Mouse (Mus musculus) forebrain, embryonic 13.5 days (tissue): ENCODE results near the gene Qpct. TPM values are rescaled to one million over a fixed set of nuclear protein-coding genes. Genes with fewer than 3 reads are reported as not detected.

Source experiments
- ATAC-seq: fragments of 200-750 bp; cut with Nextera tagmentation; 2 replicates; pipeline ENCODE4 v1.8.0; 2017
- H3K27ac ChIP-seq: fragments of 300-500 bp; sonication (generic); 2 replicates; pipeline ENCODE4 v1.5.1; 2015; ENCODE audit warnings: inconsistent platforms, mild to moderate bottlenecking, moderate library complexity
- H3K27me3 ChIP-seq: fragments of 300-500 bp; sonication (generic); 2 replicates; pipeline ENCODE4 v1.6.1; 2015; ENCODE audit warnings: mild to moderate bottlenecking, inconsistent platforms
- H3K36me3 ChIP-seq: fragments of 300-500 bp; sonication (generic); 2 replicates; pipeline ENCODE4 v1.6.1; 2015; ENCODE audit warnings: mild to moderate bottlenecking, inconsistent platforms; ENCODE audit not compliant: poor library complexity, severe bottlenecking
- H3K4me1 ChIP-seq: fragments of 300-500 bp; sonication (generic); 2 replicates; pipeline ENCODE4 v1.6.1; 2015; ENCODE audit warnings: inconsistent platforms
- H3K4me2 ChIP-seq: fragments of 300-500 bp; sonication (generic); 2 replicates; pipeline ENCODE4 v1.6.1; 2015; ENCODE audit warnings: inconsistent platforms, mild to moderate bottlenecking, moderate library complexity
- H3K4me3 ChIP-seq: fragments of 300-500 bp; sonication (generic); 2 replicates; pipeline ENCODE4 v1.5.1; 2015; ENCODE audit warnings: mild to moderate bottlenecking, inconsistent platforms
- H3K9ac ChIP-seq: fragments of 300-500 bp; sonication (generic); 2 replicates; pipeline ENCODE4 v1.6.1; 2015; ENCODE audit warnings: mild to moderate bottlenecking, inconsistent platforms
- H3K9me3 ChIP-seq: fragments of 300-500 bp; sonication (generic); replicated peaks from 2 replicates; pipeline ENCODE4 v1.6.1; 2016; ENCODE audit warnings: inconsistent platforms
- WGBS: fragments of 180-500 bp; shearing (Covaris S2); methylation state at CpG from one replicate; pipeline ENCODE4 v1.1.7; 2015; 5-methylcytosine and 5-hydroxymethylcytosine counted together
- polyA plus RNA-seq: library from polyadenylated mRNA; unstranded; fragments of >200 nt; fragmentation: Nextera tagmentation; extraction: Ambion mirVana; gene quantifications from 2 replicates; pipeline ENCODE4 v1.2.1, GENCODE M21; 2015

Gene Qpct
- polyA plus RNA-seq, 1 experiment from 2014 or later = 8.8 TPM

DNA sequence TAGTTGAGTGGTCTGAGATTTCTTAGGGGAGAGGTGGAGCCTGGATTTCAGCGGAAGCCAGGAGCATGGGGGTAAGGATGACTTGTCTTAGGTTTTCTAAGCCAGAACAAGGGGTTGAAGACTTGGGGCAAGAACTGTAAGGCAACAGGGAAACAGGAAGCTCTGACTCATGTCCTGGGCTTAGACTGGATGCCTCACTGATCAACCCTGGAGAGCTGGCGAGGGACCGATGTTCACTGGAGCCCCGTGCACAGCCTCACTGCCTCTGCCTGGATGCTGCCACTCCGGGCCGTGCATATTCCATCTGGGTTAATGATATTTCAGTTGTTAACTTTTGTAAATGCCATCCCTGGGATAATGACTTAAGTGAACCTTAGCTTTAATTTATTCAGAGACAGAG lies 84.1 kb downstream of the Qpct start:
- Histone ChIP-seq H3K27me3 (no peaks in the 10 kb centered on the region), H3K4me3 (no peak overlapping the region), H3K9me3 (no peaks in the 10 kb centered on the region), H3K27ac (no peak overlapping the region), H3K9ac (no peak overlapping the region), H3K4me1 (no peaks in the 10 kb centered on the region), H3K4me2 (no peak overlapping the region), H3K36me3 (no peaks in the 10 kb centered on the region)
- 94% methylated on average over 6 of the region's 6 CpGs for WGBS
- ATAC-seq = no peak

GRCm38 (mm10) chr17:79136401-79136800 lies 84.7 kb downstream of the Qpct start:
- no peaks in the 10 kb centered on the region for H3K4me1 ChIP-seq

More at GRCm38 (mm10) chr17:79136401-79136800, 84.7 kb downstream of the Qpct start:
- H3K36me3 ChIP-seq = no peaks in the 10 kb centered on the region
- no peaks in the 10 kb centered on the region for H3K27me3 ChIP-seq
- no peak overlapping the region for H3K4me3 ChIP-seq
- no peak overlapping the region for H3K27ac ChIP-seq
- no peak overlapping the region for H3K9ac ChIP-seq
- H3K4me2 ChIP-seq = no peak overlapping the region
- 95% methylated on average over 2 of the region's 2 CpGs for WGBS
- H3K9me3 ChIP-seq = no peaks in the 10 kb centered on the region
- ATAC-seq = no peak

Other genes starting within 250 kb of the Qpct start
- gene Heatr5b, start 216.5 kb upstream of the Qpct start, polyA plus RNA-seq = 14.8 and 18.0 TPM in 2 replicates
- gene Gpatch11, start 216.3 kb upstream of the Qpct start, polyA plus RNA-seq = 43.4 and 54.4 TPM in 2 replicates
- 5.2 and 5.5 TPM in 2 replicates for gene Eif2ak2, start 169.3 kb upstream of the Qpct start, polyA plus RNA-seq
- 0.14 TPM in 1 of 2 replicates, not detected in the other for gene Sult6b1, start 144.9 kb upstream of the Qpct start, polyA plus RNA-seq
- gene Cebpzos, start 135.4 kb upstream of the Qpct start, polyA plus RNA-seq = 114 and 133 TPM in 2 replicates
- 65.1 and 72.3 TPM in 2 replicates for gene Cebpz, start 114.8 kb upstream of the Qpct start, polyA plus RNA-seq
- 53.8 and 59.1 TPM in 2 replicates for gene Ndufaf7, start 114.8 kb upstream of the Qpct start, polyA plus RNA-seq
- gene Prkd3, start 31.1 kb upstream of the Qpct start, polyA plus RNA-seq = 33.8 and 35.7 TPM in 2 replicates